ENCODE assay signal across 10 mouse cellular contexts in the genomic region with DNA sequence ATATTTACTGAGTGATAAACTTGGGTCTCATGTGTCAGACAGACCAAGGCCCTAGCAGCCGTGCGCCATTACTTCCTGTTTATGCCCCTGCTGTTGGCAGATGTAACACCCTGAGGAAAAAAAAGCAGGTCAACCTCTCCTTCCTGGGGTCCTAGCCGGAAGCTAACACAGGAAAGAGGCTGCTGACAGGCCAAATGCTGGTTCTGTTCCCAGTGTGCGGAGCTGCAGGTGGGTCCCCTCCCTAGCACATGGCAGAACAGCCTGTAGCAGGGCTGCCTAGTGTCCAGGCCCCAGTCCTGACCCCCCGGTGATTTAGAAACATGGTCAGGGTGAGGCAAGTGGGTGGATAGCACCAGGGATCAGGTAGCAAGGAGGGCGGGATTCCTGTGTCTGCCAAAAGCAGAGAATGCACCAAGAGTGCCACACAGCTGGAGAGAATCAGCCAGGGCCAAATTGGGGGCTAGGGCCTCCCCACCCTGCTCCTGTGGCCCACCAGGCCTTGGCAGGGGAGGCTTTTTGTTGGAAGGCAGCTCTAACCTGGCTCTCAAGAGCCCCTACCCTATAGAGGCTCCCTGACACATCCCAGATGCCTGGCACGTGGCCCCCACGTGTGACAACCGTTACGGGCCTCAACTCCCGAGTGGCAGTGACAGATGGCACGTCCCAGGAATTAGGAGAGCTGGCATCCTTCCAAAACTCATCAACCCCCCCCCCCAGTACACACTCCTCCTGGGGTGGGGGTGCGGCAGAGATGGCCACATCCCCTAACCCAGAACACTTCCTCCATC. TPM values are rescaled to one million over a fixed set of nuclear protein-coding genes. Genes with fewer than 3 reads are reported as not detected.
DNase-seq lines count a peak whose midpoint lies in the region; ATAC-seq and TF ChIP-seq lines count a peak whose summit lies in the region.
"Had no signal": no experiment of that assay in that cellular context is flagged by ENCODE, and none has a peak within 500 bp of the region (broad histone marks: within the 10 kb centered on the region; RNA-seq: fewer than 3 reads in every experiment).

No protein-coding gene starts in this region.

- H3K9ac ChIP-seq in midbrain, embryonic 13.5 days (replicated peaks): no peak overlapping the region
- no peak overlapping the region for H3K9ac ChIP-seq in midbrain, embryonic 16.5 days (ENCODE audit: low read depth, low read length)
- H3K9ac ChIP-seq in limb, embryonic 14.5 days (ENCODE audit: low read depth, low read length, severe bottlenecking): 0 out of 2 replicates have a peak overlapping the region, but pooled peaks have one; percentile 34
- H3K9ac ChIP-seq: stomach, embryonic 15.5 days had no signal

- 0 out of 2 replicates have a peak overlapping the region, but pooled peaks have one; percentile 2 for H3K4me3 ChIP-seq in gastrocnemius, adult 2 months
- H3K4me3 ChIP-seq in midbrain, embryonic 13.5 days (replicated peaks): no peak overlapping the region
- no peak overlapping the region for H3K4me3 ChIP-seq in midbrain, embryonic 16.5 days (ENCODE audit: low read depth, low read length)
- H3K4me3 ChIP-seq in limb, embryonic 14.5 days (replicated peaks; ENCODE audit: low read length): no peak overlapping the region
- H3K4me3 ChIP-seq: stomach, embryonic 15.5 days had no signal

- H3K4me1 ChIP-seq in midbrain, embryonic 13.5 days (replicated peaks): peaks cover 40% of the 10 kb centered on the region
- H3K4me1 ChIP-seq in midbrain, embryonic 16.5 days (ENCODE audit: control insufficient read depth, insufficient read depth, low read length): no peaks in the 10 kb centered on the region
- H3K4me1 ChIP-seq in limb, embryonic 14.5 days (ENCODE audit: control insufficient read depth, insufficient read depth, low read length): peaks cover 20% of the 10 kb centered on the region

- intact Hi-C loops in gastrocnemius, adult 2 months (cut with DNase I): loop anchor here (2.0 kb wide), 1 partner anchor 15 kb away; no protein-coding TSS in a partner anchor

- 68% methylated on average over 13 of the region's 13 CpGs for WGBS in midbrain, embryonic 13.5 days
- WGBS in midbrain, embryonic 16.5 days: 54% methylated on average over 13 of the region's 13 CpGs
- WGBS in limb, embryonic 14.5 days: 25% methylated on average over 13 of the region's 13 CpGs

- peak; percentile 22; the same call in 1 of the 2 replicates for ATAC-seq in midbrain, embryonic 13.5 days
- ATAC-seq in midbrain, embryonic 16.5 days: no peak
- peak; percentile 44; the same call in 1 of the 2 replicates for ATAC-seq in limb, embryonic 14.5 days (ENCODE audit: low FRiP score, low read depth)

- H3K4me2 ChIP-seq in midbrain, embryonic 13.5 days (replicated peaks): no peak overlapping the region
- no peak overlapping the region for H3K4me2 ChIP-seq in midbrain, embryonic 16.5 days (ENCODE audit: low read length)
- no peak overlapping the region for H3K4me2 ChIP-seq in limb, embryonic 14.5 days (replicated peaks; ENCODE audit: low read depth, low read length, severe bottlenecking)
- H3K4me2 ChIP-seq: stomach, embryonic 15.5 days had no signal

- no peak for TF ChIP-seq CTCF in gastrocnemius, adult 2 months (IDR thresholded peaks at IDR 0.05)

- peak; percentile 48 for DNase-seq in gastrocnemius, adult 2 months
- DNase-seq in gastrocnemius, postnatal 10 days: no peak
- no peak for DNase-seq in limb, embryonic 14.5 days (ENCODE audit: low spot score)
- DNase-seq in thymus, postnatal 10 days (ENCODE audit: low spot score in 2 of 2): peak; percentile 67 to 76
- DNase-seq in right cerebral cortex, postnatal 10 days (ENCODE audit: low spot score in 2 of 2): no peak
- no peak for DNase-seq in adrenal gland, adult 2 months

- no peak for TF ChIP-seq POLR2A in limb, embryonic 14.5 days (IDR thresholded peaks at IDR 0.05; ENCODE audit: borderline replicate concordance, extremely low read depth, insufficient read depth, insufficient read length)

- no peaks in the 10 kb centered on the region for H3K36me3 ChIP-seq in midbrain, embryonic 13.5 days
- no peaks in the 10 kb centered on the region for H3K36me3 ChIP-seq in midbrain, embryonic 16.5 days (ENCODE audit: control insufficient read depth, insufficient read depth, low read length)
- peaks cover 5% of the 10 kb centered on the region; the same call in 1 of the 2 replicates for H3K36me3 ChIP-seq in limb, embryonic 14.5 days (ENCODE audit: control insufficient read depth, insufficient read depth, low read length)

- H3K27ac ChIP-seq in gastrocnemius, adult 2 months: peak overlapping the region; percentile 70
- 0 out of 2 replicates have a peak overlapping the region, but pooled peaks have one; percentile 35 for H3K27ac ChIP-seq in midbrain, embryonic 13.5 days
- H3K27ac ChIP-seq in midbrain, embryonic 16.5 days (ENCODE audit: low read length): no peak overlapping the region
- 0 out of 2 replicates have a peak overlapping the region, but pooled peaks have one; percentile 13 for H3K27ac ChIP-seq in limb, embryonic 14.5 days (replicated peaks; ENCODE audit: low read depth, low read length)
- H3K27ac ChIP-seq: stomach, embryonic 15.5 days had no signal

- H3K9me3 ChIP-seq in midbrain, embryonic 13.5 days: no peaks in the 10 kb centered on the region
- no peaks in the 10 kb centered on the region for H3K9me3 ChIP-seq in midbrain, embryonic 16.5 days (replicated peaks; ENCODE audit: control insufficient read depth, low read length, poor library complexity, severe bottlenecking)
- H3K9me3 ChIP-seq in limb, embryonic 14.5 days (ENCODE audit: control insufficient read depth, low read length): no peaks in the 10 kb centered on the region
- H3K9me3 ChIP-seq: stomach, embryonic 15.5 days had no signal

- no peaks in the 10 kb centered on the region for H3K27me3 ChIP-seq in midbrain, embryonic 13.5 days
- no peaks in the 10 kb centered on the region for H3K27me3 ChIP-seq in midbrain, embryonic 16.5 days (ENCODE audit: control insufficient read depth, insufficient read depth, low read depth, low read length)
- no peaks in the 10 kb centered on the region for H3K27me3 ChIP-seq in limb, embryonic 14.5 days (ENCODE audit: control insufficient read depth, insufficient read depth, low read length)
- H3K27me3 ChIP-seq: stomach, embryonic 15.5 days had no signal

RNA-seq across cellular contexts. Expression of a gene that starts 23.3 kb away (rescaled TPM):
- 10 to 100 TPM; 14.7 to 26.7 TPM for total RNA-seq in gastrocnemius, adult 2 months (2021)
- 100 to 1,000 TPM in 1 of 2 experiments, 10 to 100 TPM in 1; 90.1 to 127 TPM for total RNA-seq in gastrocnemius, postnatal 10 days (2021)
- 6.5 and 8.2 TPM in 2 replicates for polyA plus RNA-seq in midbrain, embryonic 13.5 days (2015; fragmentation: Nextera tagmentation; extraction: Ambion mirVana)
- 7.5 and 7.7 TPM in 2 replicates for polyA plus RNA-seq in midbrain, embryonic 16.5 days (2015; fragmentation: Nextera tagmentation; extraction: Ambion mirVana)
- 61.9 and 74.1 TPM in 2 replicates for polyA plus RNA-seq in limb, embryonic 14.5 days (2012; rRNA removed)
- 39.1 and 50.4 TPM in 2 replicates for polyA plus RNA-seq in limb, embryonic 14.5 days (2014; fragmentation: Nextera tagmentation; extraction: Ambion mirVana)
- total RNA-seq in adrenal gland, adult 2 months (2021): 100 to 1,000 TPM; 168 to 181 TPM
- polyA plus RNA-seq in adrenal gland, adult 2 months (2012; rRNA removed): 279 and 288 TPM in 2 replicates

RNA-seq across cellular contexts. Expression of a gene that starts 26.7 kb away (rescaled TPM):
- not detected for total RNA-seq in gastrocnemius, adult 2 months (2021)
- not detected for total RNA-seq in gastrocnemius, postnatal 10 days (2021)
- polyA plus RNA-seq in midbrain, embryonic 13.5 days (2015; fragmentation: Nextera tagmentation; extraction: Ambion mirVana): not detected in 2 replicates
- polyA plus RNA-seq in midbrain, embryonic 16.5 days (2015; fragmentation: Nextera tagmentation; extraction: Ambion mirVana): not detected in 2 replicates
- polyA plus RNA-seq in limb, embryonic 14.5 days (2012; rRNA removed): not detected in 2 replicates
- polyA plus RNA-seq in limb, embryonic 14.5 days (2014; fragmentation: Nextera tagmentation; extraction: Ambion mirVana): not detected in 2 replicates
- total RNA-seq in adrenal gland, adult 2 months (2021): not detected
- polyA plus RNA-seq in adrenal gland, adult 2 months (2012; rRNA removed): not detected in 2 replicates
- total RNA-seq: gastrocnemius, adult 8-10 months had no signal
- polyA plus RNA-seq: stomach, embryonic 15.5 days had no signal

RNA-seq across cellular contexts. Expression of a gene that starts 39.9 kb away (rescaled TPM):
- under 1 TPM in 1 of 2 experiments, not detected in 1; 0.06 TPM for total RNA-seq in gastrocnemius, adult 2 months (2021)
- under 1 TPM; 0.19 to 0.32 TPM for total RNA-seq in gastrocnemius, postnatal 10 days (2021)
- polyA plus RNA-seq in midbrain, embryonic 13.5 days (2015; fragmentation: Nextera tagmentation; extraction: Ambion mirVana): 0.05 and 0.21 TPM in 2 replicates
- 0.14 and 0.36 TPM in 2 replicates for polyA plus RNA-seq in midbrain, embryonic 16.5 days (2015; fragmentation: Nextera tagmentation; extraction: Ambion mirVana)
- 0.67 and 1.1 TPM in 2 replicates for polyA plus RNA-seq in limb, embryonic 14.5 days (2012; rRNA removed)
- 0.22 TPM in 1 of 2 replicates, not detected in the other for polyA plus RNA-seq in limb, embryonic 14.5 days (2014; fragmentation: Nextera tagmentation; extraction: Ambion mirVana)
- total RNA-seq in adrenal gland, adult 2 months (2021): under 1 TPM; 0.52 to 0.95 TPM
- polyA plus RNA-seq in adrenal gland, adult 2 months (2012; rRNA removed): 2.2 and 3.4 TPM in 2 replicates
- total RNA-seq: gastrocnemius, adult 8-10 months had no signal

Comparison
In these comparisons a context has a peak if more than half of its experiments do, and no peak if none do; other contexts are left out.
1. DNase-seq: peak in gastrocnemius, adult 2 months (single experiment) and thymus, postnatal 10 days (2 of 2); none in gastrocnemius, postnatal 10 days (single experiment), limb, embryonic 14.5 days (single experiment), right cerebral cortex, postnatal 10 days (0 of 2) and adrenal gland, adult 2 months (single experiment).